Mouse (Mus musculus) ES-E14 (cell line): Measurements from ENCODE around the gene Tpcn2.
A peak's percentile ranks its signal among the peaks of the same experiment; 100 is the strongest.

Experiments used
- HCFC1 ChIP-seq: IDR thresholded peaks from 2 replicates; pipeline ENCODE4 v1.6.1; 2012; ENCODE audit warnings: low read length, inconsistent platforms, borderline replicate concordance; ENCODE audit not compliant: insufficient read depth
- MAFK ChIP-seq: IDR thresholded peaks from 2 replicates; pipeline ENCODE4 v1.6.1; 2014; ENCODE audit warnings: mild to moderate bottlenecking, low read depth, low read length, inconsistent platforms; ENCODE audit not compliant: insufficient read depth

- TF ChIP-seq MAFK (no peak), HCFC1 (0 out of 2 replicates have a peak, but pooled peaks have one; percentile 37)
These were observed 145.9 kb downstream of the Tpcn2 start for GRCm38 (mm10) chr7:145137871-145138270.
